Mouse (Mus musculus) MEL (cell line): Measurements from ENCODE around the gene Zfp719. TPM values are rescaled to one million over a fixed set of nuclear protein-coding genes. Genes with fewer than 3 reads are reported as not detected.

Experiments used
- DNase-seq: peaks from one replicate; pipeline ENCODE4 v3.0.0; 2011; ENCODE audit warnings: low read depth, low spot score
- H3K27ac ChIP-seq: 2 replicates; pipeline ENCODE4 v1.5.1; 2012; ENCODE audit warnings: low read depth, mild to moderate bottlenecking, control low read depth, low read length, moderate library complexity; ENCODE audit not compliant: control insufficient read depth
- H3K27me3 ChIP-seq, 2 experiments: fragments of 150-350 bp in 1 of 2; sonication (generic) in 1 of 2; 2 replicates each; pipeline ENCODE4 v1.6.1; 2012; ENCODE audit warnings: low read length in 2 of 2, mild to moderate bottlenecking in 2 of 2, improper control_type of control experiment in 1 of 2, moderate library complexity in 1 of 2; ENCODE audit not compliant: insufficient read depth in 2 of 2, control insufficient read depth in 1 of 2
- H3K36me3 ChIP-seq, 2 experiments: 2 replicates each; pipeline ENCODE4 v1.6.1; 2012 to 2014; ENCODE audit warnings: low read length in 2 of 2, improper control_type of control experiment in 1 of 2, inconsistent platforms in 1 of 2, mild to moderate bottlenecking in 1 of 2; ENCODE audit not compliant: insufficient read depth in 2 of 2, control insufficient read depth in 1 of 2
- H3K4me1 ChIP-seq, 2 experiments: fragments of 150-350 bp in 1 of 2; sonication (generic) in 1 of 2; 2 replicates each; pipeline ENCODE4 v1.6.1; 2012; ENCODE audit warnings: low read length in 2 of 2, improper control_type of control experiment in 1 of 2, mild to moderate bottlenecking in 1 of 2; ENCODE audit not compliant: insufficient read depth in 2 of 2, control insufficient read depth in 1 of 2
- H3K4me3 ChIP-seq, 2 experiments: fragments of 150-350 bp in 1 of 2; sonication (generic) in 1 of 2; 2 replicates each; pipeline ENCODE4 v1.5.1; 2012; ENCODE audit warnings: low read depth in 2 of 2, low read length in 2 of 2, mild to moderate bottlenecking in 2 of 2, moderate library complexity in 2 of 2, control low read depth in 1 of 2, improper control_type of control experiment in 1 of 2; ENCODE audit not compliant: control insufficient read depth in 1 of 2, insufficient read depth in 1 of 2
- H3K79me2 ChIP-seq: 2 replicates; pipeline ENCODE4 v1.6.1; 2012; ENCODE audit warnings: mild to moderate bottlenecking, low read length, moderate library complexity; ENCODE audit not compliant: control insufficient read depth, poor library complexity, insufficient read depth
- H3K9ac ChIP-seq: 2 replicates; pipeline ENCODE4 v1.6.1; 2012; ENCODE audit warnings: low read depth, mild to moderate bottlenecking, control low read depth, low read length, moderate library complexity; ENCODE audit not compliant: control insufficient read depth, poor library complexity, severe bottlenecking
- H3K9me3 ChIP-seq: fragments of 150-350 bp; sonication (generic); replicated peaks from 2 replicates; pipeline ENCODE4 v1.6.1; 2012; ENCODE audit warnings: mild to moderate bottlenecking, low read length, improper control_type of control experiment, moderate library complexity; ENCODE audit not compliant: insufficient read depth
- BHLHE40 ChIP-seq: IDR thresholded peaks from 2 replicates; pipeline ENCODE4 v1.6.1; 2012; ENCODE audit warnings: low read depth, mild to moderate bottlenecking, inconsistent platforms, low read length, improper control_type of control experiment, borderline replicate concordance
- GABPA ChIP-seq: IDR thresholded peaks from 2 replicates; pipeline ENCODE4 v1.6.1; 2012; ENCODE audit warnings: low read depth, mild to moderate bottlenecking, inconsistent platforms, low read length, improper control_type of control experiment, moderate library complexity
- HCFC1 ChIP-seq: IDR thresholded peaks from 2 replicates; pipeline ENCODE4 v1.6.1; 2012; ENCODE audit warnings: low read depth, mild to moderate bottlenecking, inconsistent platforms, low read length, improper control_type of control experiment, moderate library complexity
- JUND ChIP-seq: IDR thresholded peaks from 2 replicates; pipeline ENCODE4 v1.6.1; 2011; ENCODE audit warnings: low read depth, mild to moderate bottlenecking, improper control_type of control experiment, low read length
- MAX ChIP-seq: IDR thresholded peaks from 2 replicates; pipeline ENCODE4 v1.6.1; 2011; ENCODE audit warnings: low read length, improper control_type of control experiment
- MEF2A ChIP-seq: IDR thresholded peaks from 2 replicates; pipeline ENCODE4 v1.6.1; 2014; ENCODE audit warnings: low read depth, mild to moderate bottlenecking, inconsistent platforms, low read length, improper control_type of control experiment; ENCODE audit not compliant: poor library complexity, insufficient replicate concordance, severe bottlenecking; ENCODE audit errors: extremely low read depth
- MYC ChIP-seq: IDR thresholded peaks from 2 replicates; pipeline ENCODE4 v1.6.1; 2011; ENCODE audit warnings: low read depth, mild to moderate bottlenecking, low read length, improper control_type of control experiment, moderate library complexity
- SMC3 ChIP-seq: IDR thresholded peaks from 2 replicates; pipeline ENCODE4 v1.6.1; 2011; ENCODE audit warnings: low read depth, low read length, improper control_type of control experiment
- USF2 ChIP-seq, 2 experiments: IDR thresholded peaks; 2 replicates each; pipeline ENCODE4 v1.6.1; 2011 to 2012; ENCODE audit warnings: improper control_type of control experiment in 2 of 2, low read length in 2 of 2, borderline replicate concordance in 1 of 2, inconsistent platforms in 1 of 2, low read depth in 1 of 2, mild to moderate bottlenecking in 1 of 2; ENCODE audit not compliant: insufficient read depth in 1 of 2
- ZC3H11A ChIP-seq: IDR thresholded peaks from 2 replicates; pipeline ENCODE4 v1.6.1; 2012; ENCODE audit warnings: low read depth, mild to moderate bottlenecking, inconsistent platforms, low read length, improper control_type of control experiment
- ZMIZ1 ChIP-seq: IDR thresholded peaks from 2 replicates; pipeline ENCODE4 v1.6.1; 2012; ENCODE audit warnings: low read depth, mild to moderate bottlenecking, inconsistent platforms, low read length, improper control_type of control experiment, moderate library complexity
- polyA plus RNA-seq, 2 experiments: library from polyadenylated mRNA; stranded (reverse) in 1 of 2; unstranded in 1 of 2; fragments of >175 nt in 1 of 2; fragments of >200 nt in 1 of 2; gene quantifications; 2 replicates each; pipeline versions ENCODE4 v1.2.1 to v1.2.4; 2012; ENCODE audit warnings: low replicate concordance in 2 of 2, low read depth in 1 of 2; ENCODE audit not compliant: insufficient read length in 2 of 2, insufficient read depth in 1 of 2, missing spikeins in 1 of 2
- total RNA-seq: library from RNA; depleted of rRNA; stranded (reverse); fragments of 300-350 nt; gene quantifications from 2 replicates; pipeline ENCODE4 v1.2.3, GENCODE M21; 2012; rRNA removed

Gene Zfp719
- total and polyA plus RNA-seq, 3 experiments = 1.9 to 5.5 TPM; not detected in 1

- no peak overlapping the region for H3K4me3 ChIP-seq
- H3K27ac ChIP-seq = no peak overlapping the region
- no peaks in the 10 kb centered on the region for H3K9me3 ChIP-seq
- no peak for DNase-seq
- H3K36me3 ChIP-seq = no peaks in the 10 kb centered on the region
- H3K9ac ChIP-seq = no peak overlapping the region
- no peaks in the 10 kb centered on the region for H3K27me3 ChIP-seq
- H3K79me2 ChIP-seq = no peaks in the 10 kb centered on the region
- TF ChIP-seq SMC3 (no peak), BHLHE40 (no peak), MYC (no peak), JUND (no peak), MAX (no peak), MEF2A (no peak), USF2 (IDR thresholded peaks at IDR 0.05; ENCODE audit: borderline replicate concordance in 1 of 2, insufficient read depth in 1 of 2, low read depth in 1 of 2, low read length in 2 of 2) (no peak), ZC3H11A (no peak), ZMIZ1 (no peak), HCFC1 (no peak), GABPA (no peak)
- no peaks in the 10 kb centered on the region for H3K4me1 ChIP-seq
These were observed 63.2 kb downstream of the Zfp719 start for GRCm38 (mm10) chr7:43642587-43642986.

Other genes starting within 250 kb of the Zfp719 start
- 22.6 and 22.7 TPM in 2 replicates for gene Siglecf, start 228.3 kb upstream of the Zfp719 start, total RNA-seq
- 10 to 100 TPM in 1 of 2 experiments, not detected in 1; 26.7 TPM for gene Siglecf, start 228.3 kb upstream of the Zfp719 start, polyA plus RNA-seq
- gene Siglecg, start 171.4 kb upstream of the Zfp719 start, total RNA-seq = not detected in 2 replicates
- gene Siglecg, start 171.4 kb upstream of the Zfp719 start, polyA plus RNA-seq = not detected
- gene Lim2, start 151.9 kb upstream of the Zfp719 start, total RNA-seq = not detected in 2 replicates
- gene Lim2, start 151.9 kb upstream of the Zfp719 start, polyA plus RNA-seq = not detected
- not detected in 2 replicates for gene Nkg7, start 142.5 kb upstream of the Zfp719 start, total RNA-seq
- not detected for gene Nkg7, start 142.5 kb upstream of the Zfp719 start, polyA plus RNA-seq
- gene Cldnd2, start 138.8 kb upstream of the Zfp719 start, total RNA-seq = not detected in 2 replicates
- gene Cldnd2, start 138.8 kb upstream of the Zfp719 start, polyA plus RNA-seq = not detected
- 174 and 177 TPM in 2 replicates for gene Etfb, start 135.5 kb upstream of the Zfp719 start, total RNA-seq
- gene Etfb, start 135.5 kb upstream of the Zfp719 start, polyA plus RNA-seq = 100 to 1,000 TPM in 1 of 2 experiments, not detected in 1; 186 TPM
- not detected in 2 replicates for gene Gm45233, start 135.5 kb upstream of the Zfp719 start, total RNA-seq
- under 1 TPM in 1 of 2 experiments, not detected in 1; 0.42 TPM for gene Gm45233, start 135.5 kb upstream of the Zfp719 start, polyA plus RNA-seq
- gene Vsig10l, start 116.5 kb upstream of the Zfp719 start, total RNA-seq = 0.08 and 0.10 TPM in 2 replicates
- gene Vsig10l, start 116.5 kb upstream of the Zfp719 start, polyA plus RNA-seq = under 1 TPM in 1 of 2 experiments, not detected in 1; 0.65 TPM
- gene Iglon5, start 89.5 kb upstream of the Zfp719 start, total RNA-seq = not detected in 2 replicates
- not detected for gene Iglon5, start 89.5 kb upstream of the Zfp719 start, polyA plus RNA-seq
- not detected in 2 replicates for gene 4931406B18Rik, start 73.7 kb upstream of the Zfp719 start, total RNA-seq
- gene 4931406B18Rik, start 73.7 kb upstream of the Zfp719 start, polyA plus RNA-seq = not detected
- not detected in 2 replicates for gene Cd33, start 35.2 kb upstream of the Zfp719 start, total RNA-seq
- gene Cd33, start 35.2 kb upstream of the Zfp719 start, polyA plus RNA-seq = not detected
- not detected in 2 replicates for gene Zfp658, start 17.4 kb upstream of the Zfp719 start, total RNA-seq
- gene Zfp658, start 17.4 kb upstream of the Zfp719 start, polyA plus RNA-seq = not detected
- 0.10 TPM in 1 of 2 replicates, not detected in the other for gene Zfp819, start 27.6 kb downstream of the Zfp719 start, total RNA-seq
- gene Zfp819, start 27.6 kb downstream of the Zfp719 start, polyA plus RNA-seq = under 1 TPM in 1 of 2 experiments, not detected in 1; 0.06 TPM
- 0.08 and 0.13 TPM in 2 replicates for gene Ceacam18, start 55.1 kb downstream of the Zfp719 start, total RNA-seq
- under 1 TPM in 1 of 2 experiments, not detected in 1; 0.04 TPM for gene Ceacam18, start 55.1 kb downstream of the Zfp719 start, polyA plus RNA-seq
- gene Siglece, start 80.6 kb downstream of the Zfp719 start, total RNA-seq = not detected in 2 replicates
- under 1 TPM in 1 of 2 experiments, not detected in 1; 0.07 TPM for gene Siglece, start 80.6 kb downstream of the Zfp719 start, polyA plus RNA-seq
- gene Ctu1, start 92.4 kb downstream of the Zfp719 start, total RNA-seq = 12.4 and 17.2 TPM in 2 replicates
- 10 to 100 TPM in 1 of 2 experiments, not detected in 1; 15.6 TPM for gene Ctu1, start 92.4 kb downstream of the Zfp719 start, polyA plus RNA-seq
- not detected in 2 replicates for gene Klk14, start 110.8 kb downstream of the Zfp719 start, total RNA-seq
- gene Klk14, start 110.8 kb downstream of the Zfp719 start, polyA plus RNA-seq = under 1 TPM in 1 of 2 experiments, not detected in 1; 0.13 TPM
- not detected in 2 replicates for gene Klk13, start 133.0 kb downstream of the Zfp719 start, total RNA-seq
- gene Klk13, start 133.0 kb downstream of the Zfp719 start, polyA plus RNA-seq = not detected
- not detected in 2 replicates for gene Klk12, start 189.3 kb downstream of the Zfp719 start, total RNA-seq
- gene Klk12, start 189.3 kb downstream of the Zfp719 start, polyA plus RNA-seq = not detected
- gene Klk11, start 195.0 kb downstream of the Zfp719 start, total RNA-seq = not detected in 2 replicates
- gene Klk11, start 195.0 kb downstream of the Zfp719 start, polyA plus RNA-seq = not detected
- not detected in 2 replicates for gene Klk10, start 201.4 kb downstream of the Zfp719 start, total RNA-seq
- gene Klk10, start 201.4 kb downstream of the Zfp719 start, polyA plus RNA-seq = not detected
- not detected in 2 replicates for gene Klk9, start 212.3 kb downstream of the Zfp719 start, total RNA-seq
- not detected for gene Klk9, start 212.3 kb downstream of the Zfp719 start, polyA plus RNA-seq
- not detected in 2 replicates for gene Klk8, start 218.0 kb downstream of the Zfp719 start, total RNA-seq
- not detected for gene Klk8, start 218.0 kb downstream of the Zfp719 start, polyA plus RNA-seq
- not detected in 2 replicates for gene Klk7, start 231.7 kb downstream of the Zfp719 start, total RNA-seq
- gene Klk7, start 231.7 kb downstream of the Zfp719 start, polyA plus RNA-seq = not detected
- not detected in 2 replicates for gene Klk6, start 244.9 kb downstream of the Zfp719 start, total RNA-seq
- not detected for gene Klk6, start 244.9 kb downstream of the Zfp719 start, polyA plus RNA-seq